Mouse (Mus musculus): ENCODE measurements around the gene Iqcn. TPM values are rescaled to one million over a fixed set of nuclear protein-coding genes. Genes with fewer than 3 reads are reported as not detected.

Iqcn gene
- total RNA-seq, 2 experiments from 2014 or later: not detected

- DNase-seq: peak; percentile 16
- intact Hi-C loops (cut with DNase I): no loop called here
- Histone ChIP-seq H3K4me3 (no peak overlapping the region; the same call in 1 of the 2 replicates), H3K27ac (peak overlapping the region; percentile 96)
- no peak for TF ChIP-seq CTCF (IDR thresholded peaks at IDR 0.05)
Observed at GRCm38 (mm10) chr8:70756476-70757040, 53.3 kb downstream of the Iqcn start.

- TF ChIP-seq CTCF (IDR thresholded peaks at IDR 0.05): peak; percentile 50
- no peak overlapping the region for H3K4me3 ChIP-seq
- peak overlapping the region; percentile 96 for H3K27ac ChIP-seq
- intact Hi-C loops (cut with DNase I): no loop called here
- DNase-seq: peak; percentile 42
Observed at GRCm38 (mm10) chr8:70757523-70758307, 54.5 kb downstream of the Iqcn start.

- no peak overlapping the region for H3K4me3 ChIP-seq
- TF ChIP-seq CTCF (IDR thresholded peaks at IDR 0.05): no peak
- intact Hi-C loops (cut with DNase I): no loop called here
- peak overlapping the region; percentile 94; the same call in 1 of the 2 replicates for H3K27ac ChIP-seq
- peak; percentile 21 for DNase-seq
Observed at GRCm38 (mm10) chr8:70758308-70758615, 55.0 kb downstream of the Iqcn start.

- TF ChIP-seq CTCF (IDR thresholded peaks at IDR 0.05): no peak
- H3K4me3 ChIP-seq: peak overlapping the region; percentile 88
- intact Hi-C loops (cut with DNase I): no loop called here
- H3K27ac ChIP-seq: peak overlapping the region; percentile 94
- DNase-seq: peak; percentile 69
Observed at GRCm38 (mm10) chr8:70758616-70759561, 55.6 kb downstream of the Iqcn start.

- intact Hi-C loops (cut with DNase I): no loop called here
- Histone ChIP-seq H3K4me3 (peak overlapping the region; percentile 88), H3K27ac (peak overlapping the region; percentile 94)
- no peak for TF ChIP-seq CTCF (IDR thresholded peaks at IDR 0.05)
- no peak for DNase-seq
Observed at GRCm38 (mm10) chr8:70760350-70760749, 57.1 kb downstream of the Iqcn start.

- intact Hi-C loops (cut with DNase I): no loop called here
- Histone ChIP-seq H3K4me3 (peak within 1 kb of the TSS; percentile 88), H3K27ac (peak within 1 kb of the TSS; percentile 94)
- DNase-seq: peak; percentile 96
- no peak for TF ChIP-seq CTCF (IDR thresholded peaks at IDR 0.05)
Observed at GRCm38 (mm10) chr8:70760775-70761406, 57.6 kb downstream of the Iqcn start, which contains the start of gene Mpv17l2. Gene Mpv17l2, minus strand, starts transcription at chr8:70760946.

- peak; percentile 27 for DNase-seq
- no peak overlapping the region for H3K4me3 ChIP-seq
- H3K27ac ChIP-seq: peak overlapping the region; percentile 94
- intact Hi-C loops (cut with DNase I): loop anchor here (1.0 kb wide), 1 partner anchor 11 kb away; no protein-coding TSS in a partner anchor
- no peak for TF ChIP-seq CTCF (IDR thresholded peaks at IDR 0.05)
Observed at GRCm38 (mm10) chr8:70762118-70762517, 58.9 kb downstream of the Iqcn start.

GRCm38 (mm10) chr8:70763354-70763753 is 60.1 kb downstream of the Iqcn start:
- DNase-seq: peak; percentile 71
- intact Hi-C loops (cut with DNase I): no loop called here
- TF ChIP-seq CTCF (IDR thresholded peaks at IDR 0.05): peak; percentile 84

GRCm38 (mm10) chr8:70764026-70764425 is 60.8 kb downstream of the Iqcn start:
- no peak for TF ChIP-seq CTCF (IDR thresholded peaks at IDR 0.05)
- no peak overlapping the region for H3K27ac ChIP-seq
- intact Hi-C loops (cut with DNase I): no loop called here
- DNase-seq: no peak
- no peak overlapping the region for H3K4me3 ChIP-seq

More at GRCm38 (mm10) chr8:70763354-70763753, 60.1 kb downstream of the Iqcn start:
- Histone ChIP-seq H3K27ac (no peak overlapping the region), H3K4me3 (no peak overlapping the region)

- Histone ChIP-seq H3K27ac (no peak overlapping the region), H3K4me3 (no peak overlapping the region; the same call in 1 of the 2 replicates)
- TF ChIP-seq CTCF (IDR thresholded peaks at IDR 0.05): no peak
- intact Hi-C loops (cut with DNase I): loop anchor here (5.0 kb wide), 1 partner anchor 78 kb away; no protein-coding TSS in a partner anchor
- DNase-seq: no peak
Observed at GRCm38 (mm10) chr8:70764676-70765075, 61.4 kb downstream of the Iqcn start.

- intact Hi-C loops (cut with DNase I): loop anchor here (5.0 kb wide), 1 partner anchor 77 kb away; no protein-coding TSS in a partner anchor
Observed at GRCm38 (mm10) chr8:70765329-70765728, 62.1 kb downstream of the Iqcn start.

More at GRCm38 (mm10) chr8:70765329-70765728, 62.1 kb downstream of the Iqcn start:
- Histone ChIP-seq H3K27ac (peak overlapping the region; percentile 84; the same call in 1 of the 2 replicates), H3K4me3 (peak overlapping the region; percentile 65)
- no peak for DNase-seq
- no peak for TF ChIP-seq CTCF (IDR thresholded peaks at IDR 0.05)
